Mouse (Mus musculus): ENCODE data around the gene Chd1l. TPM values are rescaled to one million over a fixed set of nuclear protein-coding genes. Genes with fewer than 3 reads are reported as not detected.

Gene Chd1l
- polyA plus RNA-seq, 1 experiment from 2014 or later, result 17.1 TPM

GRCm38 (mm10) chr3:97587656-97588055 is 22.3 kb downstream of the Chd1l start:
- no peaks in the 10 kb centered on the region for H3K4me1 ChIP-seq (ENCODE audit: control insufficient read depth, insufficient read depth, low read length)
- 58% methylated on average over 9 of the region's 9 CpGs for WGBS
- H3K27me3 ChIP-seq (ENCODE audit: control insufficient read depth, insufficient read depth, low read length), result no peaks in the 10 kb centered on the region
- H3K9ac ChIP-seq (replicated peaks; ENCODE audit: low read depth, low read length), result no peak overlapping the region
- no peaks in the 10 kb centered on the region for H3K9me3 ChIP-seq (ENCODE audit: control insufficient read depth, low read depth, low read length)
- H3K4me2 ChIP-seq (replicated peaks; ENCODE audit: low read depth, low read length), result no peak overlapping the region
- H3K4me3 ChIP-seq (ENCODE audit: low read depth, low read length), result no peak overlapping the region
- no peak for ATAC-seq (ENCODE audit: insufficient number of reproducible peaks, insufficient read depth, low FRiP score, low read depth)
- no peak overlapping the region for H3K27ac ChIP-seq (ENCODE audit: low read length)
- no peaks in the 10 kb centered on the region for H3K36me3 ChIP-seq (ENCODE audit: control insufficient read depth, insufficient read depth, low read length)

- ATAC-seq (ENCODE audit: insufficient number of reproducible peaks, insufficient read depth, low FRiP score, low read depth), result peak; percentile 69; the same call in 1 of the 2 replicates
Observed at GRCm38 (mm10) chr3:97585383-97586160, 24.4 kb downstream of the Chd1l start.

GRCm38 (mm10) chr3:97573807-97574206 is 36.2 kb downstream of the Chd1l start:
- Histone ChIP-seq H3K9me3 (ENCODE audit: control insufficient read depth, low read depth, low read length) (no peaks in the 10 kb centered on the region), H3K27ac (ENCODE audit: low read length) (no peak overlapping the region), H3K4me3 (ENCODE audit: low read depth, low read length) (no peak overlapping the region), H3K36me3 (ENCODE audit: control insufficient read depth, insufficient read depth, low read length) (no peaks in the 10 kb centered on the region; the same call in 1 of the 2 replicates), H3K27me3 (ENCODE audit: control insufficient read depth, insufficient read depth, low read length) (no peaks in the 10 kb centered on the region), H3K4me2 (replicated peaks; ENCODE audit: low read depth, low read length) (no peak overlapping the region), H3K4me1 (ENCODE audit: control insufficient read depth, insufficient read depth, low read length) (no peaks in the 10 kb centered on the region), H3K9ac (replicated peaks; ENCODE audit: low read depth, low read length) (no peak overlapping the region)
- 87% methylated on average over 9 of the region's 9 CpGs for WGBS
- no peak for ATAC-seq (ENCODE audit: insufficient number of reproducible peaks, insufficient read depth, low FRiP score, low read depth)

More at GRCm38 (mm10) chr3:97585383-97586160, 24.4 kb downstream of the Chd1l start:
- Histone ChIP-seq H3K36me3 (ENCODE audit: control insufficient read depth, insufficient read depth, low read length) (peaks cover 2% of the 10 kb centered on the region), H3K4me2 (replicated peaks; ENCODE audit: low read depth, low read length) (no peak overlapping the region), H3K27me3 (ENCODE audit: control insufficient read depth, insufficient read depth, low read length) (no peaks in the 10 kb centered on the region), H3K9me3 (ENCODE audit: control insufficient read depth, low read depth, low read length) (no peaks in the 10 kb centered on the region), H3K4me3 (ENCODE audit: low read depth, low read length) (no peak overlapping the region), H3K9ac (replicated peaks; ENCODE audit: low read depth, low read length) (no peak overlapping the region), H3K27ac (ENCODE audit: low read length) (no peak overlapping the region), H3K4me1 (ENCODE audit: control insufficient read depth, insufficient read depth, low read length) (no peaks in the 10 kb centered on the region)
- 58% methylated on average over 18 of the region's 18 CpGs for WGBS

DNA sequence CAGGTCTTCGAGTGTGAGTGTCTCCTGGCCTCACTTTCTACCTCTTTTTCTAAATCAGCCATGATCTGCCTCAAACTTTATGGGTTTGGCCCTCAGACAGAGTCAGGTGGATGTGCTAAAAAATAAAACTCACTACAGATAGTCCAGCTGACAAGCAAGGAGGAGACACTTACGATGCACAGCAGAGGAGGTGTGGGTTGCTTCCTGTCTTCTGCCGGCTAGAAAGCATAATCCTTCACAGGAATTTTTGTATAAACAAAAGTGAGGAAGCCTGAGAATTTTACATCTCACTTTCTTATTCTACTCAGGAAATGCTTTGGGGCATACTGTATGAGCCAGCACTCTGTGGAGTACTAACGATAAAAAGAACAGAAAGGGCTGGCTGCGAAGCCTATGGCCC is 45.4 kb downstream of the Chd1l start:
- H3K4me3 ChIP-seq (ENCODE audit: low read depth, low read length), result no peak overlapping the region
- 51% methylated on average over 5 of the region's 5 CpGs for WGBS
- ATAC-seq (ENCODE audit: insufficient number of reproducible peaks, insufficient read depth, low FRiP score, low read depth), result no peak
- no peaks in the 10 kb centered on the region for H3K4me1 ChIP-seq (ENCODE audit: control insufficient read depth, insufficient read depth, low read length)
- H3K4me2 ChIP-seq (replicated peaks; ENCODE audit: low read depth, low read length), result no peak overlapping the region
- H3K27me3 ChIP-seq (ENCODE audit: control insufficient read depth, insufficient read depth, low read length), result no peaks in the 10 kb centered on the region
- no peaks in the 10 kb centered on the region; the same call in 1 of the 2 replicates for H3K36me3 ChIP-seq (ENCODE audit: control insufficient read depth, insufficient read depth, low read length)
- H3K9ac ChIP-seq (replicated peaks; ENCODE audit: low read depth, low read length), result no peak overlapping the region
- no peak overlapping the region for H3K27ac ChIP-seq (ENCODE audit: low read length)
- H3K9me3 ChIP-seq (ENCODE audit: control insufficient read depth, low read depth, low read length), result no peaks in the 10 kb centered on the region

GRCm38 (mm10) chr3:97558554-97558953 is 51.4 kb downstream of the Chd1l start:
- no peaks in the 10 kb centered on the region for H3K27me3 ChIP-seq (ENCODE audit: control insufficient read depth, insufficient read depth, low read length)
- ATAC-seq (ENCODE audit: insufficient number of reproducible peaks, insufficient read depth, low FRiP score, low read depth), result no peak
- no peak overlapping the region for H3K4me3 ChIP-seq (ENCODE audit: low read depth, low read length)
- H3K4me1 ChIP-seq (ENCODE audit: control insufficient read depth, insufficient read depth, low read length), result no peaks in the 10 kb centered on the region
- no peaks in the 10 kb centered on the region for H3K9me3 ChIP-seq (ENCODE audit: control insufficient read depth, low read depth, low read length)
- H3K36me3 ChIP-seq (ENCODE audit: control insufficient read depth, insufficient read depth, low read length), result no peaks in the 10 kb centered on the region; the same call in 1 of the 2 replicates
- WGBS, result 89% methylated on average over 5 of the region's 5 CpGs
- no peak overlapping the region for H3K27ac ChIP-seq (ENCODE audit: low read length)
- no peak overlapping the region for H3K9ac ChIP-seq (replicated peaks; ENCODE audit: low read depth, low read length)
- no peak overlapping the region for H3K4me2 ChIP-seq (replicated peaks; ENCODE audit: low read depth, low read length)

- no peaks in the 10 kb centered on the region for H3K36me3 ChIP-seq (ENCODE audit: control insufficient read depth, insufficient read depth, low read length)
- no peaks in the 10 kb centered on the region for H3K27me3 ChIP-seq (ENCODE audit: control insufficient read depth, insufficient read depth, low read length)
- no peak overlapping the region for H3K4me2 ChIP-seq (replicated peaks; ENCODE audit: low read depth, low read length)
- no peak overlapping the region for H3K27ac ChIP-seq (ENCODE audit: low read length)
- WGBS, result 45% methylated on average over 8 of the region's 8 CpGs
- no peak overlapping the region for H3K4me3 ChIP-seq (ENCODE audit: low read depth, low read length)
- H3K4me1 ChIP-seq (ENCODE audit: control insufficient read depth, insufficient read depth, low read length), result no peaks in the 10 kb centered on the region
- no peak for ATAC-seq (ENCODE audit: insufficient number of reproducible peaks, insufficient read depth, low FRiP score, low read depth)
- no peak overlapping the region for H3K9ac ChIP-seq (replicated peaks; ENCODE audit: low read depth, low read length)
- H3K9me3 ChIP-seq (ENCODE audit: control insufficient read depth, low read depth, low read length), result no peaks in the 10 kb centered on the region
Observed at GRCm38 (mm10) chr3:97546205-97546604, 63.8 kb downstream of the Chd1l start.

DNA sequence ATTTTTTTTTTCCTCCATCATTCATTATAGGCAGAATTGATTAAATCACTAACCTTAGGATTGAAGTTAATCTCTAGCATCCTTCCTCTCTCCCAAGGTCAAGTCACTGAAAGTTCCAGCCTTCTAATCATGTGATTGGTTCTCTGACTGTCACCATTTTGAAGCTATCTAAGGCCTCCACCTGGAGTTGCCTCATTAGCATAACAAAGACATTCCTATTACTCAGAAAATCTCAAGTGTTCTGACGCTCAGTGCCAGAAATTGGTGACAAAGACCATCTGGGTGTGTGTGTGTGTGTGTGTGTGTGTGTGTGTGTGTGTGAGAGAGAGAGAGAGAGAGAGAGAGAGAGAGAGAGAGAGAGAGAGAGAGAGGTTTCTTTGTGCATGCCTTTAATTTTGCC is 69.8 kb downstream of the Chd1l start:
- Histone ChIP-seq H3K27me3 (ENCODE audit: control insufficient read depth, insufficient read depth, low read length) (no peaks in the 10 kb centered on the region), H3K27ac (ENCODE audit: low read length) (no peak overlapping the region), H3K9ac (replicated peaks; ENCODE audit: low read depth, low read length) (no peak overlapping the region), H3K4me2 (replicated peaks; ENCODE audit: low read depth, low read length) (no peak overlapping the region), H3K4me1 (ENCODE audit: control insufficient read depth, insufficient read depth, low read length) (no peaks in the 10 kb centered on the region), H3K36me3 (ENCODE audit: control insufficient read depth, insufficient read depth, low read length) (no peaks in the 10 kb centered on the region), H3K4me3 (ENCODE audit: low read depth, low read length) (no peak overlapping the region), H3K9me3 (ENCODE audit: control insufficient read depth, low read depth, low read length) (no peaks in the 10 kb centered on the region)
- 28% methylated on average over 1 of the region's 1 CpGs for WGBS
- ATAC-seq (ENCODE audit: insufficient number of reproducible peaks, insufficient read depth, low FRiP score, low read depth), result no peak

DNA sequence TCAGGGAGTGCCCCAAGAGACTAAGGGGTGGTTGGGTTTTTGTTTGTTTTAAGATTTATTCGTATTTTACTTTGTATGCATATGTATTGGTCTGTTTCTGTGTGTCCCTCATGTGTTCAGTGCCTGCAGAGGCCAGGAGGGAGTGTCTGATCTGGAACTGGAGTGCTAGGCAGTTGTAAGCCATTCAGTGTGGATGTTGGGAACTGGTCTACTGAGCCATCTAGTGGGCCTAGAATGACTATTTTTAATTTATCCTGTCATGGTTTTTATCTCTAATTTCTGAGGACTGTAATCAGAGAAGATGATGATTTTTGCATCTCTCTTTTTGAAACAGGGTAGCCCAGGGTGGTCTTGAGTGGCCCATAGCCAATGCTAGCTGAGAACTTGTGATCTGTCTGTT is 71.4 kb downstream of the Chd1l start:
- Histone ChIP-seq H3K4me3 (ENCODE audit: low read depth, low read length) (no peak overlapping the region), H3K36me3 (ENCODE audit: control insufficient read depth, insufficient read depth, low read length) (no peaks in the 10 kb centered on the region), H3K9ac (replicated peaks; ENCODE audit: low read depth, low read length) (no peak overlapping the region), H3K27me3 (ENCODE audit: control insufficient read depth, insufficient read depth, low read length) (no peaks in the 10 kb centered on the region), H3K4me2 (replicated peaks; ENCODE audit: low read depth, low read length) (no peak overlapping the region), H3K27ac (ENCODE audit: low read length) (no peak overlapping the region), H3K9me3 (ENCODE audit: control insufficient read depth, low read depth, low read length) (no peaks in the 10 kb centered on the region), H3K4me1 (ENCODE audit: control insufficient read depth, insufficient read depth, low read length) (no peaks in the 10 kb centered on the region)
- no peak for ATAC-seq (ENCODE audit: insufficient number of reproducible peaks, insufficient read depth, low FRiP score, low read depth)
- 54% methylated on average over 1 of the region's 1 CpGs for WGBS

DNA sequence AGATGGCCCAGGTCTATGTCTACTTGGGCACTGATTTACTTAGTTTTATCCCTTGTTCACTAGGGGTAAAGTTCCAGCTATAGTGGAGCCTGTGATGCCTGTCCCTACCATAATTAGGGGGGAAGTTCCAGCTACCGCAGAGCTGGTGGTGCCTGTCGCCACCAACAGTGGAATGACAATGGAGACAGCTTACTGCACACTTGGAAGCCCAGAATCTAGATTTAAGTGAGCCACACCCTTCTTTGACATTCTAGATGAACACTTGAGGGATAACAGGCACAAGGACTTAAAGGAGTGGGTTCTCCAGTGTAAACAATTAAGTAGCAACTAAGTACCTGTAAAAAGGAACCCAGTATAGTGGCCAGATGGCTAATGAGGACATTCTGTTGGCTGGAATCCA is 73.0 kb downstream of the Chd1l start:
- Histone ChIP-seq H3K27ac (ENCODE audit: low read length) (no peak overlapping the region), H3K4me3 (ENCODE audit: low read depth, low read length) (no peak overlapping the region), H3K36me3 (ENCODE audit: control insufficient read depth, insufficient read depth, low read length) (no peaks in the 10 kb centered on the region), H3K4me2 (replicated peaks; ENCODE audit: low read depth, low read length) (no peak overlapping the region), H3K9ac (replicated peaks; ENCODE audit: low read depth, low read length) (no peak overlapping the region), H3K9me3 (ENCODE audit: control insufficient read depth, low read depth, low read length) (no peaks in the 10 kb centered on the region), H3K4me1 (ENCODE audit: control insufficient read depth, insufficient read depth, low read length) (no peaks in the 10 kb centered on the region), H3K27me3 (ENCODE audit: control insufficient read depth, insufficient read depth, low read length) (no peaks in the 10 kb centered on the region)
- ATAC-seq (ENCODE audit: insufficient number of reproducible peaks, insufficient read depth, low FRiP score, low read depth), result no peak
- 80% methylated on average over 2 of the region's 2 CpGs for WGBS

Measured in stomach, embryonic 14.5 days (tissue).